Mouse (Mus musculus) left cerebral cortex, adult 2 months (tissue): ENCODE data around the gene L1td1. TPM values are rescaled to one million over a fixed set of nuclear protein-coding genes. Genes with fewer than 3 reads are reported as not detected.
"Not testable (repeated sequence)": the region's sequence is repeated elsewhere in the genome, so short reads cannot be mapped to it uniquely, and the experiment has no call there.

ENCODE experiments used
- DNase-seq, 2 experiments: peaks; one replicate each; pipeline ENCODE4 v3.0.0; 2021 to 2022; ENCODE audit warnings: low spot score in 2 of 2, mixed read lengths in 1 of 2; ENCODE audit errors: extremely low spot score in 1 of 2
- H3K27ac ChIP-seq: fragments of 200-600 bp; 2 replicates; pipeline ENCODE4 v1.8.1; 2022
- H3K4me3 ChIP-seq: fragments of 200-600 bp; 2 replicates; pipeline ENCODE4 v1.8.1; 2022
- CTCF ChIP-seq: fragments of 200-600 bp; IDR thresholded peaks from 2 replicates; pipeline ENCODE4 v1.8.1; 2022; ENCODE audit warnings: antibody characterized with exemption, mild to moderate bottlenecking, moderate library complexity
- intact Hi-C: fragments of 180-260 bp; cut with DNase I; formaldehyde crosslinking; loops from one replicate; pipeline ENCODE4 v1.15.1; 2025
- total RNA-seq, 2 experiments: library from RNA; stranded (reverse); gene quantifications; 2 replicates each; pipeline ENCODE4 v1.2.3; 2021

The L1td1 gene
- total RNA-seq, 2 experiments from 2014 or later: not detected

- DNase-seq: no peak
- Histone ChIP-seq H3K27ac (no peak overlapping the region), H3K4me3 (no peak overlapping the region)
- intact Hi-C loops: no loop called here
- no peak for TF ChIP-seq CTCF
Measured at GRCm38 (mm10) chr4:98717735-98718546, 8.6 kb upstream of the L1td1 start.

GRCm38 (mm10) chr4:98718547-98718917, 8.0 kb upstream of the L1td1 start:
- intact Hi-C loops: no loop called here
- H3K4me3 ChIP-seq: no peak overlapping the region
- H3K27ac ChIP-seq: no peak overlapping the region
- no peak for TF ChIP-seq CTCF
- no peak for DNase-seq

GRCm38 (mm10) chr4:98722454-98722853, 4.1 kb upstream of the L1td1 start:
- H3K27ac ChIP-seq: no peak overlapping the region
- peak; percentile 40 to 51 for DNase-seq
- TF ChIP-seq CTCF: peak; percentile 75
- intact Hi-C loops: loop anchor here (1.0 to 5.0 kb wide), 2 partner anchors 165 to 460 kb away; no protein-coding TSS in a partner anchor
- H3K4me3 ChIP-seq: no peak overlapping the region

- intact Hi-C loops: loop anchor here (5.0 kb wide), 1 partner anchor 458 kb away; no protein-coding TSS in a partner anchor
- not testable (repeated sequence) for H3K4me3 ChIP-seq, H3K27ac ChIP-seq, DNase-seq
- peak; percentile 29 for TF ChIP-seq CTCF
Measured at GRCm38 (mm10) chr4:98724682-98725081, 1.9 kb upstream of the L1td1 start.

GRCm38 (mm10) chr4:98725439-98725838, 1.1 kb upstream of the L1td1 start:
- DNase-seq: no peak
- no peak overlapping the region for H3K27ac ChIP-seq
- no peak overlapping the region for H3K4me3 ChIP-seq
- intact Hi-C loops: no loop called here
- peak; percentile 33 for TF ChIP-seq CTCF

GRCm38 (mm10) chr4:98727295-98727958, 893 bp downstream of the L1td1 start:
- DNase-seq: no peak
- no peak for TF ChIP-seq CTCF
- no peak overlapping the region for H3K27ac ChIP-seq
- intact Hi-C loops: no loop called here
- no peak overlapping the region for H3K4me3 ChIP-seq

GRCm38 (mm10) chr4:98727959-98728347, 1.4 kb downstream of the L1td1 start:
- no peak overlapping the region for H3K4me3 ChIP-seq
- intact Hi-C loops: no loop called here
- TF ChIP-seq CTCF: no peak
- no peak overlapping the region for H3K27ac ChIP-seq
- DNase-seq: no peak

- intact Hi-C loops: no loop called here
- TF ChIP-seq CTCF: no peak
- no peak overlapping the region for H3K4me3 ChIP-seq
- no peak for DNase-seq
- H3K27ac ChIP-seq: no peak overlapping the region
Measured at GRCm38 (mm10) chr4:98728716-98729115, 2.2 kb downstream of the L1td1 start.

GRCm38 (mm10) chr4:98733660-98734059, 7.1 kb downstream of the L1td1 start:
- DNase-seq: no peak
- intact Hi-C loops: no loop called here
- TF ChIP-seq CTCF: no peak
- no peak overlapping the region for H3K27ac ChIP-seq
- no peak overlapping the region for H3K4me3 ChIP-seq

GRCm38 (mm10) chr4:98739753-98740152, 13.2 kb downstream of the L1td1 start:
- no peak for DNase-seq
- H3K27ac ChIP-seq: no peak overlapping the region
- peak; percentile 67 for TF ChIP-seq CTCF
- H3K4me3 ChIP-seq: no peak overlapping the region
- intact Hi-C loops: loop anchor here (1.0 to 5.0 kb wide), 2 partner anchors 148 to 443 kb away; no protein-coding TSS in a partner anchor

- no peak for TF ChIP-seq CTCF
- no peak overlapping the region for H3K27ac ChIP-seq
- intact Hi-C loops: no loop called here
- DNase-seq: no peak
- H3K4me3 ChIP-seq: no peak overlapping the region
Measured at GRCm38 (mm10) chr4:98743209-98743905, 16.8 kb downstream of the L1td1 start.

GRCm38 (mm10) chr4:98743906-98744210, 17.3 kb downstream of the L1td1 start:
- intact Hi-C loops: no loop called here
- TF ChIP-seq CTCF: no peak
- Histone ChIP-seq H3K27ac (no peak overlapping the region), H3K4me3 (no peak overlapping the region)
- no peak for DNase-seq
